Comparison of ENCODE assay signal across 7 mouse cellular contexts in genomic region chr8:110749500-110750170, GRCm38 (mm10). TPM values are rescaled to one million over a fixed set of nuclear protein-coding genes. Genes with fewer than 3 reads are reported as not detected.
DNase-seq lines count a peak whose midpoint lies in the region; ATAC-seq and TF ChIP-seq lines count a peak whose summit lies in the region.

No protein-coding gene starts in this region.

- H3K4me3 ChIP-seq in cortical plate, adult 2 months (ENCODE audit: insufficient read depth, low read length), result no peak overlapping the region
- H3K4me3 ChIP-seq in hindbrain, postnatal 0 days (ENCODE audit: low read length), result no peak overlapping the region

- intact Hi-C loops in left cerebral cortex, postnatal 14 days (cut with DNase I), result loop anchor here (5.0 to 10.0 kb wide), 3 partner anchors 58 to 235 kb away; partner anchors contain the start of gene Il34
- intact Hi-C loops in left cerebral cortex, postnatal 36 days (cut with DNase I), result loop anchor here (5.0 to 10.0 kb wide), 3 partner anchors 58 to 345 kb away; partner anchors contain the start of genes Clec18a, Il34 and Pdpr

- no peaks in the 10 kb centered on the region for H3K9me3 ChIP-seq in hindbrain, postnatal 0 days (ENCODE audit: low read length)

- CTCF ChIA-PET in Patski (lab: Charles Lee), result interaction anchor here (0.7 to 3.0 kb wide), 21 partner anchors 8 to 344 kb away, joined by 3 to 20 read pairs (median 4); no protein-coding TSS in a partner anchor

- no peak overlapping the region for H3K9ac ChIP-seq in hindbrain, postnatal 0 days (replicated peaks; ENCODE audit: low read length)

- H3K27me3 ChIP-seq in Patski, result no peaks in the 10 kb centered on the region
- H3K27me3 ChIP-seq in hindbrain, postnatal 0 days (ENCODE audit: insufficient read depth, low read length), result no peaks in the 10 kb centered on the region

- H3K27ac ChIP-seq in cortical plate, adult 2 months (ENCODE audit: insufficient read depth, low read length), result no peak overlapping the region
- no peak overlapping the region for H3K27ac ChIP-seq in hindbrain, postnatal 0 days

- POLR2A ChIA-PET in Patski (lab: Charles Lee), result interaction anchor here (0.8 to 1.5 kb wide), 6 partner anchors 40 to 108 kb away, joined by 3 to 5 read pairs (median 4); partner anchors contain the start of gene Sf3b3

- ATAC-seq in Patski, result no peak
- peak; percentile 74 for ATAC-seq in hindbrain, postnatal 0 days
- ATAC-seq in megakaryocyte, adult 5-6 weeks (ENCODE audit: poor library complexity, severe bottlenecking), result peak; percentile 49; the same call in 1 of the 2 replicates

- no peak overlapping the region for H3K4me2 ChIP-seq in hindbrain, postnatal 0 days (ENCODE audit: low read depth, low read length)

- 58% methylated on average over 10 of the region's 10 CpGs for WGBS in hindbrain, postnatal 0 days

- H3K4me1 ChIP-seq in cortical plate, adult 2 months (ENCODE audit: control insufficient read depth, insufficient read depth, low read length), result no peaks in the 10 kb centered on the region
- H3K4me1 ChIP-seq in hindbrain, postnatal 0 days (ENCODE audit: insufficient read depth, low read length), result no peaks in the 10 kb centered on the region

- DNase-seq in left cerebral cortex, postnatal 14 days (ENCODE audit: low spot score in 2 of 2), result peak; percentile 71 to 76
- no peak for DNase-seq in left cerebral cortex, postnatal 36 days (ENCODE audit: low spot score in 2 of 2)
- no peak for DNase-seq in Patski (ENCODE audit: low read depth, low spot score)
- peak; percentile 91 for DNase-seq in hindbrain, postnatal 0 days (ENCODE audit: low spot score)
- no peak for DNase-seq in right cerebral cortex, adult 18-20 months

- TF ChIP-seq CTCF in Patski (IDR thresholded peaks at IDR 0.05), result peak; percentile 86
- peak; percentile 58; the same call in 1 of the 2 replicates for TF ChIP-seq CTCF in cortical plate, adult 2 months (IDR thresholded peaks at IDR 0.05; ENCODE audit: extremely low read depth, insufficient read depth, low read length)
- TF ChIP-seq CTCF in hindbrain, postnatal 0 days (IDR thresholded peaks at IDR 0.05; ENCODE audit: low read depth), result peak; percentile 92

- in situ Hi-C loops in Patski (cut with MboI; ENCODE audit: low pct_unique_long_range_greater_than_20kb), result loop anchor here (5.0 to 10.0 kb wide), 3 partner anchors 93 to 335 kb away; no protein-coding TSS in a partner anchor

- H3K36me3 ChIP-seq in hindbrain, postnatal 0 days (ENCODE audit: insufficient read depth, low read length), result no peaks in the 10 kb centered on the region

- no peak for TF ChIP-seq POLR2A in cortical plate, adult 2 months (IDR thresholded peaks at IDR 0.05; ENCODE audit: extremely low read depth, insufficient read depth, low read length)

RNA-seq across cellular contexts. Expression of gene Mtss1l, which starts 28.4 kb away (rescaled TPM):
- total RNA-seq in left cerebral cortex, postnatal 14 days (2021), result 100 to 1,000 TPM; 184 to 221 TPM
- total RNA-seq in left cerebral cortex, postnatal 36 days (2021), result 100 to 1,000 TPM; 196 to 205 TPM
- 17.4 TPM for polyA plus RNA-seq in Patski (2021)
- 156 and 161 TPM in 2 replicates for polyA plus RNA-seq in cortical plate, adult 2 months (2012; rRNA removed)
- total RNA-seq in hindbrain, postnatal 0 days (2014; rRNA removed), result 76.2 and 81.0 TPM in 2 replicates
- 32.9 TPM in 2 replicates for polyA plus RNA-seq in hindbrain, postnatal 0 days (2015; fragmentation: Nextera tagmentation; extraction: Ambion mirVana)
- 0.80 and 0.85 TPM in 2 replicates for total RNA-seq in megakaryocyte, adult 5-6 weeks (2015)
- 0.04 and 0.41 TPM in 2 replicates for total RNA-seq in megakaryocyte, adult 5-6 weeks (2017)

RNA-seq across cellular contexts. Expression of gene Il34, which starts 56.1 kb away (rescaled TPM):
- 100 to 1,000 TPM in 1 of 2 experiments, 10 to 100 TPM in 1; 98.4 to 107 TPM for total RNA-seq in left cerebral cortex, postnatal 14 days (2021)
- 100 to 1,000 TPM; 103 to 107 TPM for total RNA-seq in left cerebral cortex, postnatal 36 days (2021)
- 35.6 TPM for polyA plus RNA-seq in Patski (2021)
- 103 and 108 TPM in 2 replicates for polyA plus RNA-seq in cortical plate, adult 2 months (2012; rRNA removed)
- total RNA-seq in hindbrain, postnatal 0 days (2014; rRNA removed), result 1.9 and 8.8 TPM in 2 replicates
- polyA plus RNA-seq in hindbrain, postnatal 0 days (2015; fragmentation: Nextera tagmentation; extraction: Ambion mirVana), result 8.5 and 11.4 TPM in 2 replicates
- not detected in 2 replicates for total RNA-seq in megakaryocyte, adult 5-6 weeks (2015)
- total RNA-seq in megakaryocyte, adult 5-6 weeks (2017), result not detected in 2 replicates

Comparison
In these comparisons a context has a peak if more than half of its experiments do, and no peak if none do; other contexts are left out.
1. DNase-seq: peak in left cerebral cortex, postnatal 14 days (2 of 2) and hindbrain, postnatal 0 days (single experiment); none in left cerebral cortex, postnatal 36 days (0 of 2), Patski (single experiment) and right cerebral cortex, adult 18-20 months (single experiment).
2. RNA of gene Mtss1l, which starts 28.4 kb away (total RNA-seq): 184 to 221 TPM in left cerebral cortex, postnatal 14 days, 196 to 205 TPM in left cerebral cortex, postnatal 36 days and 76.2 to 81.0 TPM in hindbrain, postnatal 0 days; 0.04 to 0.85 TPM in megakaryocyte, adult 5-6 weeks; every median in the first group is over 10 times any median in the second.
3. RNA of gene Il34, which starts 56.1 kb away (total RNA-seq): 98.4 to 107 TPM in left cerebral cortex, postnatal 14 days and 103 to 107 TPM in left cerebral cortex, postnatal 36 days; 1.9 to 8.8 TPM in hindbrain, postnatal 0 days and not detected in megakaryocyte, adult 5-6 weeks; every median in the first group is over 10 times any median in the second.
4. Peak in every context shown above with its lines, with median percentiles within 50 percentile points of each other: CTCF ChIP-seq.